Mouse (Mus musculus) E14TG2a.4 (cell line): ENCODE measurements at regions not wholly inside any gene's neighbourhood (a gene's known extent, or its start where the extent isn't known, plus 50 kb on each side); places are given as distances from the start of the nearest gene placed in this dataset.

Experiments used
- CTCF ChIP-seq: conservative IDR thresholded peaks from 2 replicates; pipeline ENCODE4 v1.5.1; 2014; ENCODE audit warnings: low read length
- NANOG ChIP-seq: IDR thresholded peaks from 2 replicates; pipeline ENCODE4 v1.6.1; 2014; ENCODE audit warnings: borderline replicate concordance, low read length, mixed read lengths
- POU5F1 ChIP-seq: IDR thresholded peaks from 2 replicates; pipeline ENCODE4 v1.6.1; 2014; ENCODE audit warnings: low read length, borderline replicate concordance

- TF ChIP-seq CTCF (no peak), NANOG (no peak), POU5F1 (no peak)
These were observed 302.1 kb upstream of the Tgfbr2 start for GRCm38 (mm10) chr9:116477309-116477708.
